Mouse (Mus musculus) frontal cortex, postnatal 36 days (tissue): ENCODE measurements around the gene Mob3c.
A peak's percentile ranks its signal among the peaks of the same experiment; 100 is the strongest.

Source experiments
- DNase-seq, 2 experiments: peaks; one replicate each; pipeline ENCODE4 v3.0.0; 2022; ENCODE audit warnings: low spot score in 2 of 2

The Mob3c gene

GRCm38 (mm10) chr4:115832040-115832439 lies 4.1 kb downstream of the Mob3c start:
- DNase-seq: no peak

GRCm38 (mm10) chr4:115835576-115835975 lies 7.7 kb downstream of the Mob3c start:
- no peak for DNase-seq

- no peak for DNase-seq
Observed at GRCm38 (mm10) chr4:115838196-115838595, 10.3 kb downstream of the Mob3c start.

GRCm38 (mm10) chr4:115838696-115839641 lies 11.1 kb downstream of the Mob3c start, which contains the start of gene Mknk1:
Gene Mknk1, plus strand, starts transcription at chr4:115839198.
- peak; percentile 83 to 91 for DNase-seq

GRCm38 (mm10) chr4:115839956-115840355 lies 12.1 kb downstream of the Mob3c start:
- no peak for DNase-seq

- no peak for DNase-seq
Observed at GRCm38 (mm10) chr4:115840842-115841241, 12.9 kb downstream of the Mob3c start.

- no peak for DNase-seq
Observed at GRCm38 (mm10) chr4:115846656-115847055, 18.8 kb downstream of the Mob3c start.

- DNase-seq: peak in 1 of 2 experiments; percentile 47
Observed at GRCm38 (mm10) chr4:115847377-115847776, 19.5 kb downstream of the Mob3c start.

- no peak for DNase-seq
Observed at GRCm38 (mm10) chr4:115848083-115848482, 20.2 kb downstream of the Mob3c start.

- DNase-seq: no peak
Observed at GRCm38 (mm10) chr4:115848990-115849677, 21.2 kb downstream of the Mob3c start.

GRCm38 (mm10) chr4:115850111-115850510 lies 22.2 kb downstream of the Mob3c start:
- no peak for DNase-seq

GRCm38 (mm10) chr4:115850631-115851030 lies 22.7 kb downstream of the Mob3c start:
- DNase-seq: no peak

- DNase-seq: no peak
Observed at GRCm38 (mm10) chr4:115851569-115851968, 23.7 kb downstream of the Mob3c start.

- no peak for DNase-seq
Observed at GRCm38 (mm10) chr4:115855100-115855499, 27.2 kb downstream of the Mob3c start.

GRCm38 (mm10) chr4:115855609-115856008 lies 27.7 kb downstream of the Mob3c start:
- peak in 1 of 2 experiments; percentile 36 for DNase-seq

- DNase-seq: no peak
Observed at GRCm38 (mm10) chr4:115856282-115856681, 28.4 kb downstream of the Mob3c start.

GRCm38 (mm10) chr4:115857293-115857883 lies 29.5 kb downstream of the Mob3c start:
- no peak for DNase-seq

GRCm38 (mm10) chr4:115863352-115863751 lies 35.5 kb downstream of the Mob3c start:
- no peak for DNase-seq

- no peak for DNase-seq
Observed at GRCm38 (mm10) chr4:115863880-115864279, 36.0 kb downstream of the Mob3c start.

- DNase-seq: no peak
Observed at GRCm38 (mm10) chr4:115869512-115870210, 41.8 kb downstream of the Mob3c start.

- DNase-seq: no peak
Observed at GRCm38 (mm10) chr4:115873231-115873630, 45.3 kb downstream of the Mob3c start.
